Mouse (Mus musculus) stomach, postnatal 0 days (tissue): ENCODE data around the gene Hist1h4m. TPM values are rescaled to one million over a fixed set of nuclear protein-coding genes. Genes with fewer than 3 reads are reported as not detected.
"Not testable (repeated sequence)": the region's sequence is repeated elsewhere in the genome, so short reads cannot be mapped to it uniquely, and the experiment has no call there.

ENCODE experiments used
- ATAC-seq: fragments of 200-750 bp; cut with Nextera tagmentation; 2 replicates; pipeline ENCODE4 v1.8.0; 2017; ENCODE audit not compliant: low FRiP score, low TSS enrichment
- DNase-seq: peaks from one replicate; pipeline ENCODE4 v3.0.0-alpha.2; 2016; ENCODE audit warnings: low spot score
- H3K27ac ChIP-seq: fragments of 300-500 bp; sonication (generic); replicated peaks from 2 replicates; pipeline ENCODE4 v1.5.1; 2014; ENCODE audit warnings: mild to moderate bottlenecking, control low read depth
- H3K27me3 ChIP-seq: fragments of 300-500 bp; sonication (generic); 2 replicates; pipeline ENCODE4 v1.6.1; 2014; ENCODE audit warnings: low read length; ENCODE audit not compliant: control insufficient read depth, insufficient read depth
- H3K36me3 ChIP-seq: fragments of 300-500 bp; sonication (generic); 2 replicates; pipeline ENCODE4 v1.6.1; 2014; ENCODE audit warnings: low read length, mixed read lengths; ENCODE audit not compliant: control insufficient read depth, insufficient read depth
- H3K4me1 ChIP-seq: fragments of 300-500 bp; sonication (generic); replicated peaks from 2 replicates; pipeline ENCODE4 v1.6.1; 2014; ENCODE audit warnings: antibody characterized with exemption; ENCODE audit not compliant: control insufficient read depth, insufficient read depth
- H3K4me2 ChIP-seq: fragments of 300-500 bp; sonication (generic); replicated peaks from 2 replicates; pipeline ENCODE4 v1.6.1; 2014; ENCODE audit warnings: low read depth, mild to moderate bottlenecking, control low read depth, moderate library complexity
- H3K4me3 ChIP-seq: fragments of 300-500 bp; sonication (generic); 2 replicates; pipeline ENCODE4 v1.5.1; 2014; ENCODE audit warnings: low read depth, low read length, control low read depth
- H3K9ac ChIP-seq: fragments of 300-500 bp; sonication (generic); 2 replicates; pipeline ENCODE4 v1.6.1; 2014; ENCODE audit warnings: mild to moderate bottlenecking, low read length, control low read depth, mixed read lengths
- H3K9me3 ChIP-seq: fragments of 300-500 bp; sonication (generic); 2 replicates; pipeline ENCODE4 v1.6.1; 2016; ENCODE audit warnings: low read length; ENCODE audit not compliant: control insufficient read depth
- CTCF ChIP-seq: IDR thresholded peaks from 2 replicates; pipeline ENCODE4 v1.5.1; 2016; ENCODE audit warnings: antibody characterized with exemption, low read depth, mild to moderate bottlenecking, moderate library complexity
- EP300 ChIP-seq: optimal IDR thresholded peaks from 2 replicates; pipeline ENCODE3; 2016; ENCODE audit warnings: antibody characterized with exemption
- WGBS: fragments of 180-500 bp; shearing (Covaris S2); extraction: QIAGEN DNeasy Blood & Tissue Kit; methylation state at CpG from one replicate; pipeline ENCODE4 v1.1.7; 2014; 5-methylcytosine and 5-hydroxymethylcytosine counted together
- polyA plus RNA-seq: library from polyadenylated mRNA; unstranded; fragments of >200 nt; fragmentation: Nextera tagmentation; extraction: Ambion mirVana; gene quantifications from 2 replicates; pipeline ENCODE4 v1.2.1, GENCODE M21; 2015

The Hist1h4m gene
- polyA plus RNA-seq, 1 experiment from 2014 or later: not detected

GRCm38 (mm10) chr13:21783255-21783617, 28.3 kb upstream of the Hist1h4m start, which contains the start of gene Hist1h3i:
TSS of gene Hist1h3i (minus strand) at chr13:21783370.
- Histone ChIP-seq H3K9ac (peak within 1 kb of the TSS; percentile 54), H3K36me3 (no peaks in the 10 kb centered on the region), H3K9me3 (no peaks in the 10 kb centered on the region), H3K27me3 (no peaks in the 10 kb centered on the region), H3K4me3 (peak within 1 kb of the TSS; percentile 33), H3K4me2 (peak within 1 kb of the TSS; percentile 54), H3K4me1 (no peaks in the 10 kb centered on the region), H3K27ac (peak within 1 kb of the TSS; percentile 83)
- ATAC-seq (peak; percentile 66), DNase-seq (peak; percentile 52)
- under 1% methylated on average over 13 of the region's 20 CpGs for WGBS
- TF ChIP-seq EP300: no peak
- no peak for TF ChIP-seq CTCF

DNA sequence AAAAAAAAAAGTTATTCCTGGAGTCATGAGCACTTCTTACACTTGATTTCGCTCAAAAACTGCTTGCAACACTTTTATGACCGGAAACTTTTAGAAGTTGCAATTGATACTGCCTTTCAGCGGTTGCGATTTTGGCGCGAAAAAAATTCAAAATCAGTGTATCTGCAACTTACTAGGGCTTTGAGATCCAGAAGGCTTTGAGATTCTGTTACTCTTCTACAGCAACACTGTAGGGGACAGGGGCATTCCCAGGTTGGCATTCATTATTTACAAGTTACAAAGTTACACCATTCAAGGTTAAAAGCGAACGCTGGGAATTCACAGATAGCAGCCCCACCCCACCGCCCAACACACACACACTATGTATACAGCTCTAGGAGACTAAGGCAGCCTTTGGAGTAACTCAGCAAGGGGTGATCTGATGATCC, 27.8 kb upstream of the Hist1h4m start:
- no peak for ATAC-seq
- Histone ChIP-seq H3K4me2 (peak overlapping the region; percentile 54), H3K27ac (peak overlapping the region; percentile 35), H3K4me3 (peak overlapping the region; percentile 33), H3K27me3 (no peaks in the 10 kb centered on the region), H3K9ac (peak overlapping the region; percentile 1; the same call in 1 of the 2 replicates), H3K36me3 (no peaks in the 10 kb centered on the region), H3K4me1 (no peaks in the 10 kb centered on the region), H3K9me3 (no peaks in the 10 kb centered on the region)
- WGBS: 3% methylated on average over 9 of the region's 9 CpGs
- DNase-seq: peak; percentile 30
- TF ChIP-seq CTCF (no peak), EP300 (no peak)

- DNase-seq (no peak), ATAC-seq (no peak)
- no peak overlapping the region; the same call in 1 of the 2 replicates for H3K27ac ChIP-seq
- no peaks in the 10 kb centered on the region for H3K36me3 ChIP-seq
- no peaks in the 10 kb centered on the region for H3K27me3 ChIP-seq
- no peak for TF ChIP-seq CTCF
- TF ChIP-seq EP300: no peak
- no peaks in the 10 kb centered on the region for H3K4me1 ChIP-seq
- 31% methylated on average over 6 of the region's 6 CpGs for WGBS
- no peaks in the 10 kb centered on the region for H3K9me3 ChIP-seq
- no peak overlapping the region for H3K4me3 ChIP-seq
- no peak overlapping the region for H3K9ac ChIP-seq
- no peak overlapping the region for H3K4me2 ChIP-seq
Measured at GRCm38 (mm10) chr13:21784311-21784710, 27.2 kb upstream of the Hist1h4m start.

GRCm38 (mm10) chr13:21786189-21786898, 25.2 kb upstream of the Hist1h4m start:
- no peaks in the 10 kb centered on the region for H3K36me3 ChIP-seq
- no peak for TF ChIP-seq EP300
- TF ChIP-seq CTCF: no peak
- DNase-seq (no peak), ATAC-seq (no peak)
- no peaks in the 10 kb centered on the region for H3K9me3 ChIP-seq
- 5% methylated on average over 8 of the region's 8 CpGs for WGBS
- H3K4me1 ChIP-seq: no peaks in the 10 kb centered on the region
- H3K4me2 ChIP-seq: peak overlapping the region; percentile 49
- H3K4me3 ChIP-seq: peak overlapping the region; percentile 28
- H3K27me3 ChIP-seq: no peaks in the 10 kb centered on the region
- peak overlapping the region; percentile 38; the same call in 1 of the 2 replicates for H3K9ac ChIP-seq
- peak overlapping the region; percentile 70 for H3K27ac ChIP-seq

DNA sequence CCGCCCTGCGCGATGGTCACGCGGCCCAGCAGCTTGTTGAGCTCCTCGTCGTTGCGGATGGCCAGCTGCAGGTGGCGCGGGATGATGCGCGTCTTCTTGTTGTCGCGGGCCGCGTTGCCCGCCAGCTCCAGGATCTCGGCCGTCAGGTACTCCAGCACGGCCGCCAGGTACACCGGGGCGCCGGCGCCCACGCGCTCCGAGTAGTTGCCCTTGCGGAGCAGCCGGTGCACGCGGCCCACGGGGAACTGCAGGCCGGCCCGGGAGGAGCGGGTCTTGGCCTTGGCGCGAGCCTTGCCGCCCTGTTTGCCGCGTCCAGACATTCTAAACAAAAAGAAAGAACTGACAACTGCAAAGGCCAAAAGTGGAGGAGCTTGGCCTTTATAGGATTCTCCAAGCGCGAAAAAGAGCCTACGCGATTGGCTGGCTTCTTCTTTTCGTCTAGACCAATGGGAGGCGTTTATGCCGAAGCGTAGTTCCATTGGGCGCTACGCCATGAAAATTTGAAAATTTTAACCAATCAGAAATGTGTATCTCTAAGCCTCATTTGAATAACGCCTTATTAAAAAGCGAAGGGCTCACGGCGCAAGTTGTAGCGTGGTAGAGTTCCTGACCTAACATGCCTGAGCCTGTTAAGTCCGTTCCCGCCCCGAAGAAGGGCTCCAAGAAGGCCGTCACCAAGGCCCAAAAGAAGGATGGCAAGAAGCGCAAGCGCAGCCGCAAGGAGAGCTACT, 24.5 kb upstream of the Hist1h4m start, which contains the start of the genes Hist1h2an and Hist1h2bp:
Gene Hist1h2an (minus strand): TSS at position 320 of the 731 bp plus-strand sequence.
Gene Hist1h2bp (plus strand): TSS at position 563 of the 731 bp plus-strand sequence.
- under 1% methylated on average over 35 of the region's 63 CpGs for WGBS
- peak; percentile 93 for ATAC-seq
- peak within 1 kb of the TSS; percentile 38; the same call in 1 of the 2 replicates for H3K9ac ChIP-seq

More for the DNA sequence above, 24.5 kb upstream of the Hist1h4m start, which contains the start of the genes Hist1h2an and Hist1h2bp:
- peak; percentile 85 for DNase-seq
- Histone ChIP-seq H3K27ac (peak within 1 kb of the TSS; percentile 79), H3K4me3 (peak within 1 kb of the TSS; percentile 28), H3K4me2 (peak within 1 kb of the TSS; percentile 50)
- peak; percentile 40 for TF ChIP-seq EP300
- not testable (repeated sequence) for H3K27me3 ChIP-seq, H3K9me3 ChIP-seq, H3K4me1 ChIP-seq, H3K36me3 ChIP-seq
